Mouse (Mus musculus): ENCODE measurements around the gene Nek10. TPM values are rescaled to one million over a fixed set of nuclear protein-coding genes. Genes with fewer than 3 reads are reported as not detected.

Gene Nek10
- total and polyA plus RNA-seq, 3 experiments, result 0.01 to 0.04 TPM; not detected in 1

GRCm38 (mm10) chr14:14799861-14800260, 3.4 kb upstream of the Nek10 start:
- peaks cover 6 to 12% of the 10 kb centered on the region in 2 experiments for H3K4me1 ChIP-seq (ENCODE audit: control insufficient read depth in 1 of 2, insufficient read depth in 2 of 2)
- no peaks in the 10 kb centered on the region for H3K27me3 ChIP-seq (replicated peaks)
- TF ChIP-seq USF1 (IDR thresholded peaks at IDR 0.05; ENCODE audit: low read depth, low read length), result no peak
- H3K4me3 ChIP-seq (replicated peaks in 1 of 3; ENCODE audit: low read depth in 2 of 3, low read length in 2 of 3, poor library complexity in 1 of 3), result no peak overlapping the region
- in situ Hi-C loops (cut with MboI; ENCODE audit: low pct_ligation_motif_present, low pct_unique_long_range_greater_than_20kb, low sequenced_read_pairs), result no loop called here
- no peak for DNase-seq (ENCODE audit: extremely low read depth)
- H3K9ac ChIP-seq (ENCODE audit: insufficient read depth, low read depth), result no peak overlapping the region
- no peaks in the 10 kb centered on the region for H3K9me3 ChIP-seq (replicated peaks; ENCODE audit: low read length)
- H3K36me3 ChIP-seq (replicated peaks in 1 of 2; ENCODE audit: control insufficient read depth in 1 of 2, insufficient read depth in 1 of 2, low read length in 1 of 2), result peaks cover 0 to 10% of the 10 kb centered on the region in 2 experiments
- H3K4me2 ChIP-seq (ENCODE audit: insufficient read depth, low read depth, poor library complexity, severe bottlenecking), result no peak overlapping the region
- H3K27ac ChIP-seq (ENCODE audit: insufficient read depth, low read depth), result no peak overlapping the region
- dilution Hi-C loops (cut with MboI; ENCODE audit: extremely low pct_ligation_motif_present, extremely low pct_unique_long_range_greater_than_20kb, low sequenced_read_pairs), result no loop called here
- H3K79me2 ChIP-seq (replicated peaks; ENCODE audit: control insufficient read depth, extremely low read depth, insufficient read depth, poor library complexity, severe bottlenecking), result no peaks in the 10 kb centered on the region

GRCm38 (mm10) chr14:14800332-14800731, 2.9 kb upstream of the Nek10 start:
- no peak for DNase-seq (ENCODE audit: extremely low read depth)
- H3K9ac ChIP-seq (ENCODE audit: insufficient read depth, low read depth), result no peak overlapping the region
- no peaks in the 10 kb centered on the region for H3K9me3 ChIP-seq (replicated peaks; ENCODE audit: low read length)
- peaks cover 0 to 9% of the 10 kb centered on the region in 2 experiments for H3K36me3 ChIP-seq (replicated peaks in 1 of 2; ENCODE audit: control insufficient read depth in 1 of 2, insufficient read depth in 1 of 2, low read length in 1 of 2)
- no peak overlapping the region for H3K4me3 ChIP-seq (replicated peaks in 1 of 3; ENCODE audit: low read depth in 2 of 3, low read length in 2 of 3, poor library complexity in 1 of 3)
- H3K4me1 ChIP-seq (ENCODE audit: control insufficient read depth in 1 of 2, insufficient read depth in 2 of 2), result peaks cover 8 to 14% of the 10 kb centered on the region in 2 experiments
- in situ Hi-C loops (cut with MboI; ENCODE audit: low pct_ligation_motif_present, low pct_unique_long_range_greater_than_20kb, low sequenced_read_pairs), result no loop called here
- no peaks in the 10 kb centered on the region for H3K79me2 ChIP-seq (replicated peaks; ENCODE audit: control insufficient read depth, extremely low read depth, insufficient read depth, poor library complexity, severe bottlenecking)
- TF ChIP-seq ELF1 (IDR thresholded peaks at IDR 0.05; ENCODE audit: low read depth, low read length) (no peak), BHLHE40 (IDR thresholded peaks at IDR 0.05; ENCODE audit: low read depth, low read length) (no peak), RCOR1 (conservative IDR thresholded peaks at IDR 0.05; ENCODE audit: low read depth, low read length) (no peak), UBTF (IDR thresholded peaks at IDR 0.05; ENCODE audit: low read depth, low read length) (no peak)
- no peak overlapping the region for H3K27ac ChIP-seq (ENCODE audit: insufficient read depth, low read depth)
- dilution Hi-C loops (cut with MboI; ENCODE audit: extremely low pct_ligation_motif_present, extremely low pct_unique_long_range_greater_than_20kb, low sequenced_read_pairs), result no loop called here
- H3K4me2 ChIP-seq (ENCODE audit: insufficient read depth, low read depth, poor library complexity, severe bottlenecking), result no peak overlapping the region
- no peaks in the 10 kb centered on the region for H3K27me3 ChIP-seq (replicated peaks)

GRCm38 (mm10) chr14:14800810-14801209, 2.4 kb upstream of the Nek10 start:
- Histone ChIP-seq H3K36me3 (replicated peaks in 1 of 2; ENCODE audit: control insufficient read depth in 1 of 2, insufficient read depth in 1 of 2, low read length in 1 of 2) (peaks cover 0 to 9% of the 10 kb centered on the region in 2 experiments), H3K4me3 (replicated peaks in 1 of 3; ENCODE audit: low read depth in 2 of 3, low read length in 2 of 3, poor library complexity in 1 of 3) (no peak overlapping the region), H3K4me1 (ENCODE audit: control insufficient read depth in 1 of 2, insufficient read depth in 2 of 2) (peaks cover 8 to 14% of the 10 kb centered on the region in 2 experiments), H3K4me2 (ENCODE audit: insufficient read depth, low read depth, poor library complexity, severe bottlenecking) (no peak overlapping the region), H3K9me3 (replicated peaks; ENCODE audit: low read length) (no peaks in the 10 kb centered on the region), H3K27me3 (replicated peaks) (no peaks in the 10 kb centered on the region), H3K9ac (ENCODE audit: insufficient read depth, low read depth) (no peak overlapping the region), H3K27ac (ENCODE audit: insufficient read depth, low read depth) (no peak overlapping the region), H3K79me2 (replicated peaks; ENCODE audit: control insufficient read depth, extremely low read depth, insufficient read depth, poor library complexity, severe bottlenecking) (no peaks in the 10 kb centered on the region)
- dilution Hi-C loops (cut with MboI; ENCODE audit: extremely low pct_ligation_motif_present, extremely low pct_unique_long_range_greater_than_20kb, low sequenced_read_pairs) (no loop called here), in situ Hi-C loops (cut with MboI; ENCODE audit: low pct_ligation_motif_present, low pct_unique_long_range_greater_than_20kb, low sequenced_read_pairs) (no loop called here)
- DNase-seq (ENCODE audit: extremely low read depth), result no peak
- TF ChIP-seq MAZ (IDR thresholded peaks at IDR 0.05; ENCODE audit: low read depth, low read length) (no peak), ZNF384 (IDR thresholded peaks at IDR 0.05; ENCODE audit: low read depth, low read length) (no peak), PAX5 (IDR thresholded peaks at IDR 0.05; ENCODE audit: low read length) (no peak), HCFC1 (IDR thresholded peaks at IDR 0.05; ENCODE audit: low read depth, low read length) (no peak)
